Mouse (Mus musculus) lung, adult 2 months (tissue): ENCODE data around the gene Dennd4a.

Experiments
- CTCF ChIP-seq: fragments of 200-500 bp; IDR thresholded peaks from 2 replicates; pipeline ENCODE4 v1.5.1; 2011; ENCODE audit warnings: mild to moderate bottlenecking, low read length, control low read depth; ENCODE audit not compliant: insufficient read depth
- POLR2A ChIP-seq: fragments of 200-500 bp; IDR thresholded peaks from 2 replicates; pipeline ENCODE4 v1.6.1; 2011; ENCODE audit warnings: low read depth, mild to moderate bottlenecking, control low read depth, low read length, borderline replicate concordance; ENCODE audit errors: extremely low read depth

- TF ChIP-seq CTCF (no peak), POLR2A (no peak)
Measured at GRCm38 (mm10) chr9:64952055-64952454, 140.9 kb downstream of the Dennd4a start.
